Mouse (Mus musculus): Measurements from ENCODE around the gene Caskin1. TPM values are rescaled to one million over a fixed set of nuclear protein-coding genes. Genes with fewer than 3 reads are reported as not detected.

Caskin1 gene
- polyA plus RNA-seq (2017; shearing (Covaris generic)), result 0.16 TPM

DNA sequence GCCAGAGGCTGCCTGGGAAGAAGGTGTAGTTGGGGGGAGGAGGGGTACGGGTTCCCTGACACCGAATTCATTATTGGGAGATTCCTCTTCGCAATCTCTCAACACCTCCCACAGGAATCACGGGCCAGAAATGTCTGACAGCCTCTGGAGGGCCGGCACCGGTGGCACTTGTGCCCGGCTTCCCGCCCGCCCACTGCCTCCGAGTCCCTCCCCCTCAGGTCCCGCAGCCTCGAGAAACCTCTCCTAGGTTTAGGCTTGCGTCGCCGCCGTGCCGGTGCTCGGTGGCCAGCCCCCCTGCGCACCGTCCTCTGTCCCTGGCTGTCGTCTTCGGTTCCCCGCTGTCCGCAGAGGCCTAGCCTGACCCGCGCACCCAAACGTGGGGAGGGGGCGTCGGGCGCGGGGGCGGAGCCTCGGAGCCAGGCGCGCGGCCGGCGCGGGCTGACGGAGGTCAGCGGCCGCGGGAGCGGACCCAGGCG is at the start of gene Caskin1:
Caskin1 (plus strand) TSS at position 416 of the 476 bp plus-strand sequence.

GRCm38 (mm10) chr17:24442632-24443155 is 45.7 kb upstream of the Caskin1 start, which contains the start of gene Dnase1l2:
Gene Dnase1l2, minus strand, starts transcription at chr17:24443105.

DNA sequence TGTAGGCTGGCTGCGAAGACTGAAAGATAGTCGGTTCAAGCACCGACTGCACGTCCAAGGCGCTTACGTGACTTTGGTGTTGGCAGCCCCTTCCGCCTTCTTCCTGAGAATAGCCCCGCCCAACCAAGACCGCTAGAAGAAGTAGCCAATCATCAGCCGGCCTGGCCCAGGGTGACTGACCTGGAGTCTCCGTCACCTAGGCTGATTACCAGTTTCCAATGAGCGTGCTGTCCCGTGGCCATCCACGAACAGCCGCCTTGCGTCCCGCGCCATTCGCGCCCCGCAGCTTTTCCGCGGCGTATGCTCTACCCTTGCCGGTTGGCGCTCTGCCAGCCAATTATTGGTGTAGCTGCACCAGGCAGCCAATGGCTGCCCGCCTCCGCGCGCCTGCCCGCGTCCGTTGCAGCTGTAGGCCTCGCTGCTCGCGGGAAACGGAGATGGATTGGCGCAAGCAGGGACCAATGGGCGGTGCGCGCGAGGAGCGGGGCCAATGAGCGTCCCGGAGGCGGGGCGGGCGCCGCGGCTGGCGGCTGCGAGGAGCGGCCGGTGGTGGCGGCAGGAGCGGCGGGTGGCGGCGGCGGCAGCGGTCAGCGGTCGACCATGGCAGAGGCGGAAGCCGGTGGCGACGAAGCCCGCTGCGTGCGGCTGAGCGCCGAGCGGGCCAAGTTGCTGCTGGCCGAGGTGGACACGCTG is 18.3 kb upstream of the Caskin1 start, which contains the start of the genes E4f1 and Pgp:
E4f1 (minus strand) TSS at position 404 of the 693 bp plus-strand sequence.
Pgp (plus strand) TSS at position 483 of the 693 bp plus-strand sequence.

DNA sequence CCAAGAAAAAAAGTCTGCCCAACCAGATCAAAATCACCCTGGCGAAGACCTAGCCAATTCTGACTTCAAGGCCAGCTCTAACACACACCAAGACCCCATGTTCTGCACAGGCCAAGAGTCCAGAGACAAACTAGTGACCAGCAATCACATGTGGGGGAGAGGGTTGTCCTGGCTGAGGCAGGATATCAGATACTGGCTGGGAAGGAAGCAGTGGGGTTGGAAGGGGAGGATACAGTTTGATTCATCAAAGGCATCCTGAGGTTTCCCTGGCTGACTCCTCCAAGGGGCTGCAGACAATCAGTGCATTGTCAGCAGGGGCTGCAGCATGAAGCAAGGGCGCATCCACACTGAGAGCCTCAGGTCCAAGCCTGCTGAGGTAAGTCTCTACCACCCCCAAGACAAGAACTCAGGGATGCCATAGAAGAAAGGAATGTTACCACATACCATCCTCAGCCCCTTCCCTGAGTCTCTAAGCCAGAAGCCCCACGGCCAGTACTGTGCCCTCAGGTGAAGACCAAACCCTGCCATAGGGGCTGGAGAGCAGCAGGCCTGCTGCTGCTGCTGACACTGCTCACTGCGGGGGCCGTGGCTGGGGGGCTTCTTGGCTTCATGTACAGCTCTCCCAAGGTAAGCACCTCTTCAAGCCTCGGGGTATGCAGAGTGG is 14.7 kb upstream of the Caskin1 start, which contains the start of gene Bricd5:
Bricd5 (plus strand) TSS at position 273 of the 664 bp plus-strand sequence.

GRCm38 (mm10) chr17:24478663-24479380 is 9.6 kb upstream of the Caskin1 start, which contains the start of gene Mlst8:
Gene Mlst8, minus strand, starts transcription at chr17:24479078.

GRCm38 (mm10) chr17:24527723-24528559 is 39.5 kb downstream of the Caskin1 start, which contains the start of gene Traf7:
Gene Traf7, minus strand, starts transcription at chr17:24527938.

GRCm38 (mm10) chr17:24534160-24534718 is 45.8 kb downstream of the Caskin1 start, which contains the start of gene Rab26:
Gene Rab26, minus strand, starts transcription at chr17:24534210.

DNA sequence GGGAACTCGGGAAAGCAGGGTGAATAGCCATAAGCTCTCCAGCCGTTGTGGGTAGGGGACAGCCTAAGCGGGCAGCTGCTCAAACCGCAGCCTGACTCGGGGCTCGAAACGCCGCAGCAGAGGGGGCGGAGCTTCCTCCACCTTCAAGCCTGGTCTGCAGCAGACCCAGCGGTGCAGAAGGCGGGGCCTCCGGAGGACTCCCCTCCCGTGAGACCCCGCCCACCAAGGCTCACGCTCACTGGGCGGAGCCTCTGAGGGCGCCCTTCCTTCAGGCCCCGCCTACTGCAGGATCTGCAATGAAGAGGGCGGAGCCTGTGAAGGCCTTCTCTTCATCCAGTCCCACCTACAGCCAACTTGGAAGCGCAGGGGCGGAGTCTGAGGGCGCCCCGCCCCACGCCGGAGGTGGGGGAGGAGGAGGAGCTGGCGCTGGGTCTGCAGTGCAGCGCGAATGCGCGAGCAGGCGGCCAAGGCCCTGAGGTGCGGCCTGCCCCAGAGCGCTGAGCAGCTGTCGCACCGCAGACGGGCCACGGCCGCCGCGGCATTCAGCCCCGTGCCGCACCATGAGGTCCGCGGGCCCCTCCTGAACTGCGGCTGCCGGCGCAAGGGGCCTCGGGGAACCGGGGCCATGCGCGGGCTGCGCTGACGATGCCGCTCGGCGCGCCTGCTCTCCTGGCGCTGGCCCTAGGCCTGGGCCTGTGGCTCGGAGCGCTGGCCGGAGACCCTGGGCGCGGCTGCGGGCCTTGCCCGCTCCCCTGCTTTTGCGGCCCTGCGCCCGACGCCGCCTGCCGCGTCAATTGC is 61.4 kb downstream of the Caskin1 start, which contains the start of gene Pkd1:
Pkd1 (plus strand) TSS at position 217 of the 798 bp plus-strand sequence.

Other genes starting within 250 kb of the Caskin1 start
- gene Ccnf, start 237.1 kb upstream of the Caskin1 start, polyA plus RNA-seq (2017; shearing (Covaris generic)), result 1.9 TPM
- gene Abca17, start 137.5 kb upstream of the Caskin1 start, polyA plus RNA-seq (2017; shearing (Covaris generic)), result 0.15 TPM
- 32.3 TPM for gene Abca3, start 136.7 kb upstream of the Caskin1 start, polyA plus RNA-seq (2017; shearing (Covaris generic))
- gene Rnps1, start 74.0 kb upstream of the Caskin1 start, polyA plus RNA-seq (2017; shearing (Covaris generic)), result 284 TPM
- gene Eci1, start 62.0 kb upstream of the Caskin1 start, polyA plus RNA-seq (2017; shearing (Covaris generic)), result 34.1 TPM
- gene Dnase1l2, start 45.5 kb upstream of the Caskin1 start, polyA plus RNA-seq (2017; shearing (Covaris generic)), result 2.0 TPM
- 144 TPM for gene E4f1, start 18.3 kb upstream of the Caskin1 start, polyA plus RNA-seq (2017; shearing (Covaris generic))
- gene Pgp, start 18.2 kb upstream of the Caskin1 start, polyA plus RNA-seq (2017; shearing (Covaris generic)), result 18.9 TPM
- not detected for gene Bricd5, start 14.7 kb upstream of the Caskin1 start, polyA plus RNA-seq (2017; shearing (Covaris generic))
- gene Mlst8, start 9.5 kb upstream of the Caskin1 start, polyA plus RNA-seq (2017; shearing (Covaris generic)), result 24.2 TPM
- gene Traf7, start 39.3 kb downstream of the Caskin1 start, polyA plus RNA-seq (2017; shearing (Covaris generic)), result 68.1 TPM
- 1.1 TPM for gene Rab26, start 45.6 kb downstream of the Caskin1 start, polyA plus RNA-seq (2017; shearing (Covaris generic))
- gene Pkd1, start 61.2 kb downstream of the Caskin1 start, polyA plus RNA-seq (2017; shearing (Covaris generic)), result 58.8 TPM
- 44.1 TPM for gene Tsc2, start 144.0 kb downstream of the Caskin1 start, polyA plus RNA-seq (2017; shearing (Covaris generic))
- 3.7 TPM for gene Nthl1, start 144.1 kb downstream of the Caskin1 start, polyA plus RNA-seq (2017; shearing (Covaris generic))
- gene Slc9a3r2, start 161.7 kb downstream of the Caskin1 start, polyA plus RNA-seq (2017; shearing (Covaris generic)), result 0.20 TPM
- gene Npw, start 169.9 kb downstream of the Caskin1 start, polyA plus RNA-seq (2017; shearing (Covaris generic)), result not detected
- 23.2 TPM for gene Zfp598, start 181.1 kb downstream of the Caskin1 start, polyA plus RNA-seq (2017; shearing (Covaris generic))
- gene Syngr3, start 201.4 kb downstream of the Caskin1 start, polyA plus RNA-seq (2017; shearing (Covaris generic)), result not detected
- 33.4 TPM for gene Gfer, start 207.6 kb downstream of the Caskin1 start, polyA plus RNA-seq (2017; shearing (Covaris generic))
- gene Noxo1, start 207.6 kb downstream of the Caskin1 start, polyA plus RNA-seq (2017; shearing (Covaris generic)), result 1.3 TPM
- 53.1 TPM for gene Tbl3, start 219.1 kb downstream of the Caskin1 start, polyA plus RNA-seq (2017; shearing (Covaris generic))
- gene Rnf151, start 229.5 kb downstream of the Caskin1 start, polyA plus RNA-seq (2017; shearing (Covaris generic)), result not detected
- gene Rps2, start 229.5 kb downstream of the Caskin1 start, polyA plus RNA-seq (2017; shearing (Covaris generic)), result 1,119 TPM
- 157 TPM for gene Ndufb10, start 235.9 kb downstream of the Caskin1 start, polyA plus RNA-seq (2017; shearing (Covaris generic))
- not detected for gene Rpl3l, start 239.2 kb downstream of the Caskin1 start, polyA plus RNA-seq (2017; shearing (Covaris generic))
- 11.7 TPM for gene Msrb1, start 248.0 kb downstream of the Caskin1 start, polyA plus RNA-seq (2017; shearing (Covaris generic))

All from naive thymus-derived CD4-positive, alpha-beta T cell, adult 5 months (primary cell).